Mouse (Mus musculus) kidney, adult 11 months (tissue): Measurements from ENCODE around the gene Mthfd2.

Source experiments
- DNase-seq: peaks from one replicate; pipeline ENCODE4 v3.0.0; 2022

Mthfd2 gene

DNA sequence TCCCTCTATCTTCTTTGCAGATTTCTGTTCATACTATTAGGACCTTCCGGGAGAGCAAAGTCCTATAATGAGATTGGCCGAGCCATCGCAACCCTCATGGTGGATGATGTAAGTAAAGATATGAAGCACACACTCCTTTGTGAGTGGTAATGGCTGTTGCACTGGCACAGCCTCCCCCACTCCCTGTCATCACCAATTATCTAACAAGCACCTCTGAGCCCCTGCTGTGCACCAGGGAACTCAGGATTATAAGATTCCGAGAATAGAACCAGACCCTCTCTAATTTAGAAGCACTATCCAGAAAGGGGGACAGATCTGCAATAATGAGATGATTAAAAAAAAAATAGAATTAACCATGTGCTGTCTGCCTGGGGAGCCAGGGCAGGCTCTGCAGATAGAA is 60.1 kb downstream of the Mthfd2 start:
- no peak for DNase-seq

DNA sequence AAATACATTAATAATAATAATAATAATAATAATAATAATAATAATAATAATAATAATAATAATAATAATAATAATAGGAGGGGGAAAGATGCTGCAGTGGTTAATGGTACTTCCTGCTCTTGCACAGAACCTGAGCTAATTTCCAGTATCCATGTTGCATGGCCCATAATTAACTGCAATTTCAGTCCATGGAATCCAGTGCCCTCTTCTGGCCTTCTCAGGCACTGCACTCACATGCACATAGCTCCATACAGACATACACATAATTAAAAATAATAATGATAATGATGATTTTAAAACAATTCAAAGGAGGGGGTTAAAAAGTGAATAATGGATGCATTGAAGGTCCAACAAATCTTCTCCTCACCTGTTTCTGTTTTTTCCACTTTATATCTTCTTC is 60.5 kb downstream of the Mthfd2 start:
- DNase-seq: no peak

DNA sequence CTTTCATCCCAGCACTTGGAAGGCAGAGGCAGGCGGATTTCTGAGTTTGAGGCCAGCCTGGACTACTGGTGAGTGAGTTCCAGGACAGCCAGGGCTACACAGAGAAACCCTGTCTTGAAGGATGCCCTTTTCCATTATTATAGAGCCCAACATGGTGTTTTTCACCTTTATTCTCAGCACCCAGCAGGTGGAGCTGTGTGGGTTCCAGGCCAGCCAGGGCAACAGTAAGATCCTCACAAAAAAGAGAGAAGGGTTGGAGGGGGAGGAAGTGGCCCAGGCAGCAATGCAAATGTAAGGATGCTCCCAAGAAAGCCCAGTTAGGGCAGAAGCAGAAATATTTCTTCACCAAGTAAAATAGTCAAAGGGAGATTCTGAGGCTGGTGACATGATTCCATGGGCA is 61.2 kb downstream of the Mthfd2 start:
- no peak for DNase-seq
